Mouse (Mus musculus) forebrain, embryonic 11.5 days (tissue): Measurements from ENCODE around the gene Zfand3. TPM values are rescaled to one million over a fixed set of nuclear protein-coding genes. Genes with fewer than 3 reads are reported as not detected.
A peak's percentile ranks its signal among the peaks of the same experiment; 100 is the strongest.

Experiments
- ATAC-seq: fragments of 200-750 bp; cut with Nextera tagmentation; replicated peaks from 2 replicates; pipeline ENCODE4 v1.8.0; 2017; ENCODE audit warnings: moderate TSS enrichment; ENCODE audit not compliant: low FRiP score
- DNase-seq: peaks from one replicate; pipeline ENCODE4 v3.0.0-alpha.2; 2017; ENCODE audit warnings: low spot score
- H3K27ac ChIP-seq: fragments of 300-500 bp; sonication (generic); 2 replicates; pipeline ENCODE4 v1.5.1; 2014; ENCODE audit warnings: low read depth, low read length
- H3K27me3 ChIP-seq: fragments of 300-500 bp; sonication (generic); 2 replicates; pipeline ENCODE4 v1.6.1; 2014; ENCODE audit warnings: mild to moderate bottlenecking, low read length, mixed read lengths; ENCODE audit not compliant: control insufficient read depth, insufficient read depth
- H3K36me3 ChIP-seq: fragments of 300-500 bp; sonication (generic); 2 replicates; pipeline ENCODE4 v1.6.1; 2014; ENCODE audit warnings: mild to moderate bottlenecking, low read length, moderate library complexity, mixed read lengths; ENCODE audit not compliant: control insufficient read depth, insufficient read depth
- H3K4me1 ChIP-seq: fragments of 300-500 bp; sonication (generic); replicated peaks from 2 replicates; pipeline ENCODE4 v1.6.1; 2014; ENCODE audit warnings: low read length, mixed read lengths; ENCODE audit not compliant: control insufficient read depth, insufficient read depth
- H3K4me2 ChIP-seq: fragments of 300-500 bp; sonication (generic); 2 replicates; pipeline ENCODE4 v1.6.1; 2014; ENCODE audit warnings: low read depth, mild to moderate bottlenecking, low read length, moderate library complexity, mixed read lengths; ENCODE audit not compliant: severe bottlenecking
- H3K4me3 ChIP-seq: fragments of 300-500 bp; sonication (generic); 2 replicates; pipeline ENCODE4 v1.5.1; 2014; ENCODE audit warnings: low read depth, low read length
- H3K9ac ChIP-seq: fragments of 300-500 bp; sonication (generic); 2 replicates; pipeline ENCODE4 v1.6.1; 2014; ENCODE audit warnings: low read length
- H3K9me3 ChIP-seq: fragments of 300-500 bp; sonication (generic); 2 replicates; pipeline ENCODE4 v1.6.1; 2016; ENCODE audit warnings: low read length, mixed read lengths; ENCODE audit not compliant: control insufficient read depth
- WGBS: fragments of 180-500 bp; shearing (Covaris S2); extraction: QIAGEN DNeasy Blood & Tissue Kit; methylation state at CpG from one replicate; pipeline ENCODE4 v1.1.7; 2014; 5-methylcytosine and 5-hydroxymethylcytosine counted together
- polyA plus RNA-seq: library from polyadenylated mRNA; unstranded; fragments of >200 nt; fragmentation: Nextera tagmentation; extraction: Ambion mirVana; gene quantifications from 2 replicates; pipeline ENCODE4 v1.2.1, GENCODE M21; 2014

The Zfand3 gene
- polyA plus RNA-seq, 1 experiment from 2014 or later, result 55.8 TPM

GRCm38 (mm10) chr17:30063849-30064248, 59.3 kb downstream of the Zfand3 start:
- Histone ChIP-seq H3K4me1 (peaks cover 9% of the 10 kb centered on the region; the same call in 1 of the 2 replicates), H3K27ac (peak overlapping the region; percentile 48; the same call in 1 of the 2 replicates), H3K27me3 (no peaks in the 10 kb centered on the region), H3K4me3 (no peak overlapping the region), H3K4me2 (no peak overlapping the region), H3K9ac (no peak overlapping the region), H3K9me3 (no peaks in the 10 kb centered on the region), H3K36me3 (no peaks in the 10 kb centered on the region)
- ATAC-seq (no peak), DNase-seq (no peak)
- 24% methylated on average over 3 of the region's 3 CpGs for WGBS

GRCm38 (mm10) chr17:30064746-30065145, 60.2 kb downstream of the Zfand3 start:
- peaks cover 9% of the 10 kb centered on the region; the same call in 1 of the 2 replicates for H3K4me1 ChIP-seq
- no peak overlapping the region for H3K4me3 ChIP-seq
- H3K27me3 ChIP-seq, result no peaks in the 10 kb centered on the region
- H3K36me3 ChIP-seq, result no peaks in the 10 kb centered on the region
- DNase-seq, result no peak
- no peaks in the 10 kb centered on the region for H3K9me3 ChIP-seq
- peak overlapping the region; percentile 12; the same call in 1 of the 2 replicates for H3K4me2 ChIP-seq
- 8% methylated on average over 4 of the region's 4 CpGs for WGBS
- H3K27ac ChIP-seq, result peak overlapping the region; percentile 74
- ATAC-seq, result peak; percentile 36; the same call in 1 of the 2 replicates
- no peak overlapping the region for H3K9ac ChIP-seq

GRCm38 (mm10) chr17:30069776-30070175, 65.2 kb downstream of the Zfand3 start:
- no peaks in the 10 kb centered on the region for H3K27me3 ChIP-seq
- 89% methylated on average over 3 of the region's 3 CpGs for WGBS
- ATAC-seq, result no peak
- H3K4me3 ChIP-seq, result no peak overlapping the region
- H3K4me1 ChIP-seq, result peaks cover 2% of the 10 kb centered on the region; the same call in 1 of the 2 replicates
- no peak overlapping the region for H3K9ac ChIP-seq
- no peak overlapping the region for H3K27ac ChIP-seq
- H3K4me2 ChIP-seq, result no peak overlapping the region
- DNase-seq, result no peak
- no peaks in the 10 kb centered on the region for H3K36me3 ChIP-seq
- H3K9me3 ChIP-seq, result no peaks in the 10 kb centered on the region

GRCm38 (mm10) chr17:30070631-30071030, 66.1 kb downstream of the Zfand3 start:
- Histone ChIP-seq H3K27ac (no peak overlapping the region), H3K4me3 (no peak overlapping the region), H3K27me3 (no peaks in the 10 kb centered on the region), H3K9ac (no peak overlapping the region), H3K9me3 (no peaks in the 10 kb centered on the region), H3K4me2 (no peak overlapping the region), H3K4me1 (no peaks in the 10 kb centered on the region), H3K36me3 (no peaks in the 10 kb centered on the region)
- WGBS, result 89% methylated on average over 5 of the region's 5 CpGs
- DNase-seq (no peak), ATAC-seq (no peak)

GRCm38 (mm10) chr17:30072613-30073012, 68.1 kb downstream of the Zfand3 start:
- no peaks in the 10 kb centered on the region for H3K9me3 ChIP-seq
- no peak overlapping the region for H3K27ac ChIP-seq
- H3K4me2 ChIP-seq, result no peak overlapping the region
- H3K4me1 ChIP-seq, result no peaks in the 10 kb centered on the region
- H3K27me3 ChIP-seq, result no peaks in the 10 kb centered on the region
- H3K36me3 ChIP-seq, result no peaks in the 10 kb centered on the region
- WGBS, result 87% methylated on average over 3 of the region's 3 CpGs
- H3K4me3 ChIP-seq, result no peak overlapping the region
- no peak overlapping the region for H3K9ac ChIP-seq
- DNase-seq (no peak), ATAC-seq (no peak)

- no peaks in the 10 kb centered on the region for H3K27me3 ChIP-seq
- DNase-seq (no peak), ATAC-seq (no peak)
- no peaks in the 10 kb centered on the region for H3K36me3 ChIP-seq
- 64% methylated on average over 5 of the region's 5 CpGs for WGBS
- H3K9me3 ChIP-seq, result no peaks in the 10 kb centered on the region
- H3K4me1 ChIP-seq, result no peaks in the 10 kb centered on the region
- H3K27ac ChIP-seq, result no peak overlapping the region
- H3K9ac ChIP-seq, result no peak overlapping the region
- H3K4me2 ChIP-seq, result no peak overlapping the region
- no peak overlapping the region for H3K4me3 ChIP-seq
Observed at GRCm38 (mm10) chr17:30075896-30076295, 71.4 kb downstream of the Zfand3 start.

GRCm38 (mm10) chr17:30084007-30084406, 79.5 kb downstream of the Zfand3 start:
- H3K4me1 ChIP-seq, result no peaks in the 10 kb centered on the region
- no peak overlapping the region for H3K27ac ChIP-seq
- no peak overlapping the region for H3K4me3 ChIP-seq
- WGBS, result 87% methylated on average over 4 of the region's 4 CpGs
- ATAC-seq (no peak), DNase-seq (no peak)
- H3K9me3 ChIP-seq, result no peaks in the 10 kb centered on the region
- H3K9ac ChIP-seq, result no peak overlapping the region
- H3K4me2 ChIP-seq, result no peak overlapping the region
- H3K36me3 ChIP-seq, result no peaks in the 10 kb centered on the region
- H3K27me3 ChIP-seq, result no peaks in the 10 kb centered on the region

GRCm38 (mm10) chr17:30086695-30087094, 82.2 kb downstream of the Zfand3 start:
- no peak overlapping the region for H3K27ac ChIP-seq
- H3K9ac ChIP-seq, result no peak overlapping the region
- H3K36me3 ChIP-seq, result no peaks in the 10 kb centered on the region
- no peak for DNase-seq
- no peak overlapping the region for H3K4me2 ChIP-seq
- 93% methylated on average over 7 of the region's 7 CpGs for WGBS
- H3K4me1 ChIP-seq, result no peaks in the 10 kb centered on the region
- no peaks in the 10 kb centered on the region for H3K27me3 ChIP-seq
- H3K9me3 ChIP-seq, result no peaks in the 10 kb centered on the region
- ATAC-seq, result no peak
- no peak overlapping the region for H3K4me3 ChIP-seq

GRCm38 (mm10) chr17:30088431-30088830, 83.9 kb downstream of the Zfand3 start:
- H3K4me1 ChIP-seq, result no peaks in the 10 kb centered on the region
- 94% methylated on average over 3 of the region's 3 CpGs for WGBS
- DNase-seq, result no peak

More at GRCm38 (mm10) chr17:30088431-30088830, 83.9 kb downstream of the Zfand3 start:
- Histone ChIP-seq H3K9me3 (no peaks in the 10 kb centered on the region), H3K36me3 (no peaks in the 10 kb centered on the region), H3K27me3 (no peaks in the 10 kb centered on the region), H3K9ac (no peak overlapping the region), H3K4me2 (no peak overlapping the region), H3K27ac (no peak overlapping the region), H3K4me3 (no peak overlapping the region)
- ATAC-seq, result no peak
